Mouse (Mus musculus): ENCODE data around the gene Rhobtb3.
A peak's percentile ranks its signal among the peaks of the same experiment; 100 is the strongest.

Rhobtb3 gene

DNA sequence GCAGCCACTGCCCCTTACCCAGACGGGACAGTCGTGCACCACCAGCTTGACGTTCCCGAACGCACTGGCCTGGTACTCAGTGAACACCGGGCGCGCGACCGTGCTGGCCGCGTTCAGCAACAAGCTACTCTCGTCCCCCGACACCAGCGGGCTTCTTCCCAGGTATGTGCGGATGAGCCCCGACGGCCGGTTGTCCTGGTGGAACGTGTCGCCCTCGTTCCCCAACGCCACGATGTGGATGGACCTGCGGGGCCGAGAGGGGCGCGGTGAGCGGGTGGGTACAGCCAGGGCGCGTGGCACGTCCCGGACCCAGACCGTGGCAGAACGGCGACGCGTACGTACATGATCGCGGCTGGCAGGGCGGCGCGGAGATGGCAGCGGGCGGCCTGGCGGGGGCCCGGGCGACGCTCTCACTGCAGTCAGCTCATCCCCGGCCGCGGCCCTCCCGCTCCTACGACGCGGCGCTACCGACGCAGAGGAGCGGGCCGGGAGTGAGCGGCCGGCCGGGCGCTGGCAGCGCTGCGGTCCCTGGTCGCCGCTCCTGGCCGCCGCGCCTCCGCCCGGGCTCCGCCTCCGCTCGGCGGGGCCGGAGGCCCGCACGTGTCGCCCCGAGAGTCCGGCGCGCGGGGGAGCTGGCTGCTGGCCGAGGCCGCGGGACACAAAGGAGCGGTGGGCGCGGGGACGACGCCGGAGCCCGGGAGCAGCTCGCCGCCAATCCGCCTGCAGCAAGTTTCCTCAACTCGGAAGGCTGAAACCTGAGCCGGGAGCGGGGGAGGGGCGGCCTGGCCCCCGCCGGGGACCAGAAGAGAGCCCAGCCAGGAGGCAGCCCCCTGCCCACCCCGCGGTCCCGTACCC lies at the start of gene Rhobtb3:
TSS of gene Rhobtb3 (minus strand) at position 737 of the 855 bp plus-strand sequence.
- DNase-seq (ENCODE audit: low read depth, low spot score): peak; percentile 35

DNA sequence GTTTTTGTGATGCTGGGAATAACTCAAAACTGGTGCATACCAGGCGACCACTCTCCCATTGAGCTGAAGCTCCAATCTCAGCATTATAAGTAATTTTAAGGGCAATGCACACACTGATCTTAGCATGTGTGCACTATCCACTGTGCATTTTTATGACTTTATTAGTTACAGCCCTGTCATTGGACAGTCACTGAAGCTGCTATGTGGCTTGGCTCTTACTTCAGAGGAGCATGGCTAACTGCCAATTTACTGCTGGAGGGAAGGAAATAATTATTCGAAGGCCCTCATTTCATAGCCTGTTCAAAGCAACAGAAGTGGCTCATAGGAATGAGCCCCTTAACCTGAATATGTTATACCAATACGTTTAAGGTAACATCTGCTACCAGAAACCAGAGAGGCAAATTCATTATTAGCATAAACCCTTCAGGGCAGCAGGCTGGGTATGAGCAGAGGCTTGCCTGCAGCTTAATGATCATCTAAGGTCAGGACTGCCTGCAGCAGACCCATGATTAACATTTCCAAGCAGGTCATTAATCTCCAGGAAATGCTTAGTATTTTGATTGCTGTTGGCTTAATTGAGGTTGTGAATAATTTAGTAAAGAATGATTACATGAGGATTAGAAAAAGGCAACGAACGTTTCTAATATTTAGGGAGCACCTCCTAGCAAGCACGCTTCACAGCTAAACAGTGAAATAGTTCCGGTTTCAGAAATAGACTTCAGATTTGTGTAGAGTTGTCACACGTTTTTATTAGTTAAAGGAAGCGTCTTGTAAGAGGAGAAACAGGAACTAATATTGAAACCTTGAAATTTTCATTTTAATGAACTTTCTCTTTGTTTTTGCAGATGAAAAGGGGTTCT lies 48.7 kb upstream of the Rhobtb3 start:
- DNase-seq (ENCODE audit: low read depth, low spot score): no peak

DNA sequence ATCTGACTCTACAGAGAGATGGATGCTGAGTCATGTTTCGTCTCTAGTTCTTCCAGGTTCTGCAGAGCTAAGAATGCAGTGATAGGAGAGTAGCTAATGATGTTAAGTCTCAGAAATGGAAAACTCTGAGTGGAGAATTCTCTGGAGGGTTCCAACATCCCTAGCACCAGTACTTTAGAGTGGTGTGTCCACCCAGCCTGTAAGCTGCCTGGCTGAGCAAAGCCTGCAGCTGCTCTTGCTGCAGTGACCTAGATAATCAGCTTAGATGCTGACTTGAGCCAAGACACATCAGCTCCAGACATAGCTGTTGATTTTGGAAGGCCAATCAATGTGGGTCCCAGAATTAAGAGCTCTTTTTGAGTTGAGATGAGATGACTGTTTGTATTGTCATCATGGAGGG lies 44.4 kb upstream of the Rhobtb3 start:
- no peak for DNase-seq (ENCODE audit: low read depth, low spot score)

DNA sequence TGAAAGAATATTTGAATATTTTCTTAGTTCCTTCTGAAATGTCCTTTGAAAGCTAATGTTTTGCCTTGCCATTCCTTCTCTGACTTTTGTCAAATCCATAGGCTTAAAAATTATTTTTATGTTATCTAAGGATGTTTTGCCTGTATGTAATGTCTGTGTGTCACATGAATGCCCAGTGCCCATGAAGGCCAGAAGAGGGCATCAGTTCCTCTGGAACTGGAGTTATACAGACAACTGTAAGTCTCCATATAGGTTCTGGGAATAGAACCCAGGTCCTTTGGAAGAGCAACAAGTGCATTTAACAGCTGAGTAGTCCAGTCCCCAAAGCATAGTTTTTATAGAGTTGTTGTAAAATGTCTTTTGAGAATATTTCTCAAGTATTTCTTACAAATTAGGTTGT lies 38.2 kb upstream of the Rhobtb3 start:
- DNase-seq (ENCODE audit: low read depth, low spot score): no peak

DNA sequence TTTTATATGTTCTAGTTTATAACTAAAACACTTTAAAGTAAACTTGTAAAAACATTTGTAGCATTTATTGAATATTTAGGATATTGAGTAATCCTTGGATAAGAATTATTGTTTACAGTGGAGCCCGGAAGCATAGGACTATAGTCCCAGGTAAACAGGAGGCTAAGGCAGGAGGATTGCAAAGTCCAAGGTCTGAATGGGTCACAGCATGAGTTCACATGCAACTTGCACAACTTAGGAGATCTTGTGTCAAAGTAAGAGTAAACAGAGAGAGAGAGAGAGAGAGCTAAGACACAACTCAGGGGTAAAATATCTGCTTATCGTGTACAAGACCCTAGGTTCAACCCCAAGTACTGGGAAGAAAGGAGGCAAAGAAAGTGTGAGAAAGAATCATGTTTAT lies 32.9 kb upstream of the Rhobtb3 start:
- DNase-seq (ENCODE audit: low read depth, low spot score): no peak

DNA sequence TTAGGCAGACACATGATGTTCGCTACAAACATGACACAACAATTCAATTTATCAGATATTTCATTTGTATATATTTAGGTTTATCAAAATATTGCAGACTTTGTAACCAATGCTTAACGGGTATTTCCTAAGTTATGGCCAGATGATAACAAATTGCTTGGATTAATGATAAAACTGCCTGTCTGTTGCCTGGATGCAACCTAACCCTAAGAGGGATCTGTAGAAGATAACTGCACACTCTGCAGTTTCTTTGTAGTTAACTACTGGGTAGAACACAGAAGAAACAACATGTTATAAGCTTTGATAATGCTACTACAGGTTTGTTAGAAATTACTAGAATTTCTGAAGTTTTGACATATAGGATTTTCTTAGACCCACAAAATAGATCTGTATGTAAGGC lies 32.5 kb upstream of the Rhobtb3 start:
- no peak for DNase-seq (ENCODE audit: low read depth, low spot score)

DNA sequence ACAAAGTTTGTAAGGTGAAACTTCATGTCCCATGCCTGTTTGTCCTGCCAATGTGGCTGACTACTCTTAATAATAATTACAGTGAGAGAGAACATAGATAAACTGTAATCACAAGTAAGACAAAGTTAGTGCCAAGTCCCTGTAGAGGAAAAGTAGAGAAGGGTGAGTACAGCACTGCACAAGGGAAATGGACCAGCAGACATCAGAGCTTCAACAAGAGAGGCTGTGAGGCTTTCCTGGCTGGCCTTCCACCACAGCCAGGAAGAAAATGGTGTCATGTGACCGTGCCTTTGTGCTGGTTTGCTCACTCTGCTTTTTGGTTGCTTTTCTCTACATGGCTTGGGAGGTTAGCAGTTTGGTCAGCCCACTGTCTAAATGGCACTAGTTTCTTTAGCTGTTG lies 31.9 kb upstream of the Rhobtb3 start:
- DNase-seq (ENCODE audit: low read depth, low spot score): no peak

DNA sequence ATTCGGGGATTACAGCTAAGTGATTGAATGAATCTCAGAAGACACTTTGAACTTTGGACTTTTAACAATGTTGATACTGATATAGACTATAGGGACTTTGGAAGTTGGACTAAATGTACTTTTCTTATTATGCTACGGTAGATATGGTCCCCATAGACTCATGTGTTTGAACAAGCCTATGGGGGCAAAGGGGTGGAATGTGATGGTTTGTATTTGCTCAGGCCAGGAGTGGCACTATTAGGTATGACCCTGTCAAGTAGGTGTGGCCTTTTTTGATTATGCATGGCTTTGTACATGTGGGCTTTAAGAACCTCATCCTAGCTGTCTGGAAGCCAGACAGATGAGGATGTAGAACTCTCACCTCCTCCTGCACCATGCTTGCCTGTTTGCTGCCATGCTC lies 30.8 kb upstream of the Rhobtb3 start:
- no peak for DNase-seq (ENCODE audit: low read depth, low spot score)

DNA sequence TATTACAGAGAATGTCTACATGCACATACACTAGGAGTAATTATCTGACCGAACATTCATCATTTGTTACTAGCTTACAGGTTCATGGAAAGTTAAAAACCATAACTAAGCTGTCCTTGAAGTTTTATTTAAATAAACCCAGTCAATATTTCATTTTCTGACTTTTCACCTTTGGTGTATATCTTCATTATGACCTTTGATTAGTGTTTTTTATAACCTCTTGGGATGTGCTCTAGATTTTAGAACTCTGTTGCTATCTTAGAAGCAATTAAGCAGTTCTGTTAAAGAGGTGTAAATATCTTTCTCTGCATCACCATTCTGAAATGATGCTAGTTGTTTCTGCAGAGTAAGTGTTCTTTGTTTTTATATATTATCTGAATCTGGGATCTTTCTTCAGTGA lies 23.1 kb upstream of the Rhobtb3 start, which contains the start of gene Spata9:
TSS of gene Spata9 (plus strand) at position 301 of the 400 bp plus-strand sequence.
- no peak for DNase-seq (ENCODE audit: low read depth, low spot score)

DNA sequence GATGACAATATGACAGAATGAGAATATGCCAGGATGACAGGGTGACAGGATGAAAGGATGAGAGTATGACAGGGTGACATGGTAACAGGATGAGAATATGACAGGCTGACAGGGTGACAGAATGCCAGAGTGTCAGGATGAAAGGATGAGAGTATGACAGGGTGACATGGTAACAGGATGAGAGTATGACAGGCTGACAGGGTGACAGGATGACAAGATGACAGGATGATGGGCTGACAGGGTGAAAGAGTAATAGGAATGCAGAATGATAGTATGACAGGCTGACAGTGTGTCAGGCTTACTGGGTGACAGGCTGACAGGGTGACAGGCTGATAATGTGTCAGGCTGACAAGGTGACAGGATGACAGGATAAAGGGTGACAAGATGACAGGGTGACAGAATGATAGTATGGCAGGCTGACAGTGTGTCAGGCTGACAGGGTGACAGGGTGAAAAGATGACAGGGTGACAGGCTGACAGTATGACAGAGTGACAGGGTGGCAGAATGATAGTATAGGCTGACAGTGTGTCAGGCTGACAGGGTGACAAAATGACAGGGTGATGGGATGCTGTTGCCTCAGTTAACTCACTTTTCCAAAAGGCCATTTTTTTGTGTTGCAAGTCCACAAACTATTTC lies 11.8 kb upstream of the Rhobtb3 start:
- DNase-seq (ENCODE audit: low read depth, low spot score): no peak

DNA sequence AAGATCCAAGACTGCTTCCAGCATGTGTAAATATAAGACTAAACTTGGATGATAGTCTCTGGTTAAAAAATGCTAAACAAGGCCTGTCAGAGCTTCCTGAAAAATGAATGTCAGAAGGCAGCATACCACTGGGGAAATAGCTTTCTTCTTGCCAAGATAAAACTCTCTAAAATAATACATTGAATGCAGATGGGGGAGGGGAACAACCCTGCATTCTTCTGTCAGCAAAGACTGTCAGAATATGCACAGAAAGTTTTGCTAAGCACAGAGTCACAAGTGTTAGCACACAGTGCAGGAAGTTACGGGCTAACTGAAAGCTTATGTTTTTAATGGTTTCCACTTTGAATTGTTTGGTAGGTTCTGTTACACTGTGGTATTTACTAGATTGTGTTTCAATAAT lies 6.6 kb upstream of the Rhobtb3 start:
- DNase-seq (ENCODE audit: low read depth, low spot score): no peak

DNA sequence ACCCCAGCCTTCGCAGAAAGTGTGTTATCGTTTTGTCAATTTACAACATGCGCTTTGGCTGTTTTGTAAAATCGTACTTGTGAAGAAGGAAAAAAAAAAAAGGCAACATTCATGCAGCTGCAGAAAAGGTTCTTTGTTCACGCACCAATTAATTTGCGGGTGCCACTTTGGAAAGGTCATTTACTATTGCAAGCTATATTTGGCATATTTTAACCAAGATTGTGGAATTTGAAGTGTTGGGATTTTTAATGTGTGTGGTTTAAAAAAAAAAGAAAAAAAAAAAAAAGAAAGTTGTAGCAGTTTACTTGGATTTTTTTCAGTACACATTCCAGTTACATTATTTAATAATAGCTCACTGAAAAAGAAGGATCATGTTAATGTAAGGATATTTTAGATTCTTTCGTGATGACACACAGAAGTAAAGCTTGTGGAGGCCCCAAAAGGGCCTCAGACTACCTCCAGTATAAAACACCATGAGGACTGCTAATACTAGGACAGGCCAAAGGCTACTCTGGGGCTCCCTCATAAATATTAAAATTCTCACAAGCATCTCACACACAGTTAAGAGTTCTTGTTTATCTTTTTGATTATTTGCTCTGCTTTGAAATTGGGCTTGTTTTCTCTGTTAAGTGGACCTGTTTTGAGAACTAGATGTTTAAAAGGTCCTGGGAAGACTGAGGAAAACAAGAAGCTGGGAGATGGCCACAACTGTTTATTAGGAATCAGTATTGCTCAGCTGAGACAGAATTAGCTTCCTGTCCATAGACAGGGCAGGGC lies 507 bp upstream of the Rhobtb3 start:
- no peak for DNase-seq (ENCODE audit: low read depth, low spot score)

DNA sequence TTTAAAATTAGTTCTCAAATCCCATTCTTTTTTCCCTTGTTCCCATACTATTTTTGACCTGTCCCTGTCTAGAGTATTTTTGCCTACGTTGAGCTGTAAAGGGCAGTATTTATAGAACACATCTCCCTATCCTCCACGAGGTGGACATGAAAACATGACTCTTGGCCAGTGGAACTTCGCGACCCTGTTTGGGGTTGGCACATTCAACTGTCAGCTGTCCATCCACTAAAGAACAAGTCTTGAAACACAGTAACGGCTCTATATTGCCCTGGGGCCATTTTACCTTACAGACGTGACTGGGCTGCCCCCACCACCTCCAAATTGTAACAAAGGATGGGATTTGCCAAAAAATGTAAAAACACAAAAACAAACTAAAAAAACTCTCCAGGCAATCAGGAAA lies 994 bp downstream of the Rhobtb3 start:
- no peak for DNase-seq (ENCODE audit: low read depth, low spot score)

DNA sequence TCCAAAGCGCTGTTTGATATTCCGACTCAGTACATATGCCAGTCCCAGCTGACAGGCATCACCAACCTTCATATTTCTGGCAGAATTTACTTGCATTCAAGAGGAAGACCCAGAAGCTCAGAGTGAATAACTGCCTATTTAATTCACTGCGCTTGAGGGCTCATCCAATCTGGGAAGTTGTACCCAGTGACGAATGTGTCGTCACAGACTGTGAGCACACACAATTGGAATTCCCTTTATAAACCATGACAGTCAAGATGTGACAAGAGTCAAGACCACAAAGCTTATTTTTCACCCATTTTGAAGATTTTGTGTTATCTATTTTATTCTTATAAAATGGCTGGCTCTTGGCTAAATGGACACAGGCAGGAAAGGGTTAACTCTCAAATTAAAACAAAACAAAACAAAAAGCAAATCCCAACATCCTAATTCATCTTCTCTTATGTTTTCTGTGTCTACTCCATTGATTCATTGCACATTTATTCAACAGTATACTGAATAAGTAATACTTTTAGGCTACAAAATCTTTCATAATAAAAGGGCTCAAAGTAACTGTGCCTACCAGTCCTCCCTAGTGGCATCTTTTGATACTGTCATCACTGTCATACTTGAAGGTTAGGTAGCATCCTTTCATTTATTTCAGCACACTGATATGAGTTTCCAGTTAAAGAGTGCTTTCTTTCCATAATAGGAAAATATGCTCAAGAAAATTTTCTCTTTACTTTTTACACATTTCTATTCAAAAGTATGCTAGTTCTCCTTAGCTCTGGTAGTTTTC lies 2.0 kb downstream of the Rhobtb3 start:
- no peak for DNase-seq (ENCODE audit: low read depth, low spot score)

DNA sequence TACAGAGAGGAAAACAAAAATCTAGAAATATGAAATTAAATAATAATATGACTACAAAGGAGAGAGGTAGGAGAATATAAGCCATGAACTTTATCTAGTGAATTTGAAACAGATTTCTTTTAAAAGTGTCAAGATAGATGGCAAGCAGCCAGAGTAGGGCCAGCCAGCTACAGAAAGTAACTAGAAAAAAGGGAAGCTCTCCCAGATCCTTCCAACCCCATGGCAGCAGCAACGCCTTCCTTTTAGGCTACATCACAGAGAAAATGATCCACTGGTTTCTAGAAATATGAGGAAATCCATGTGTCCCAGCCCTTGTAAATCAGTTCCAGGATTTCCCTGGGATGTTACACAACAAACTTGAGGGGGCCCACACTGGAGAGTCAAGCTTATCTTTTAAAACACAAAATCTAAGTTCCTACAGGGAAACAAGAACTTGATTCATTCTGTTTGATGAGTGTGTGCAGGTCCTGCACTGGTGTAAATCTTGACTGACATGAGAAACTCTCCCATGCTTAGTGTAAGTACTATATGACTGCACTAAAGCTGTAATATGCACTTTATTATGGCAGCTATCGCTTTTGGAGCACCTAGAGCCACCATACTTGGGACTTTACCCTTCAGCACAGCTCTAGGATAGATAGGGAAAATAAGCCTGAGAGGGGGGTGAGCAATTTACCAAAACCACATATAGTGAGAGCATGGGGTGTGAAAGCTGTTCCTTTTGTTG lies 2.8 kb downstream of the Rhobtb3 start:
- DNase-seq (ENCODE audit: low read depth, low spot score): no peak

DNA sequence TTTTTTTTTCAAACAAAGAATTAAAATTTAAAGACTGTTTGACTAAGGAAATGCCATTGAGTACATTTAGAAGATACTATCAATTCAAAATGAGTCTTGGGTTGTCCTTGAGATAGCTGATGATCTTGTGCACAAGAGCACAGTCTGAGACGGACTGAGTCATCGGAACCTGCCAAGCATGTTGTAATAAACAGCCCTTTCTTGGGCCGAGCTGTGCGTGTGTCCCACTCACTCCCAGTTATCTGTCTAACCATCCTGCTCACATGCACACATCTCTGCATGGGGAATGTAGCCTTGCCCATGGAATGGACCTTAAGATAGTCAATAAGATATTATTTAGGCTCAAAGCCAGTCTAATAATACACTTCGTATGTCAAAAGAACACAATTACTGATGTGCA lies 4.9 kb downstream of the Rhobtb3 start:
- DNase-seq (ENCODE audit: low read depth, low spot score): no peak

DNA sequence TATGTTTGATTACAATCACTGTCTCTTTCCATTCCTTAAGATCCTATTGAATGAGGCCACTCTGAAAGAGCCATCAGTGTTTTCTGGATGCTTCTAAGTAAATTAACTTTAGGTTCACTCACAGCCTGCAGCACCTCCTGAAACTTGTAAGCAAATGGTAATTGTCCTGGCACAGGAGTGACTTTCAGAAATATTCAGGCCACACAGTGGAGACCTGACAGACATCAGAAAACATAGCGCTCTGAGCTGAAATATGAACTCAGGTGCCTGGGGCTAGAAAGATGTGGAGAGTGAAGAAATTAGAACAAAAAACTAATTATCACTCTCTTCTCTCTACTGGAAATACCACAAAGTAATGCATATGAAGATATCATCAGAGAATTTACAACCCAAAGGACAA lies 10.4 kb downstream of the Rhobtb3 start:
- DNase-seq (ENCODE audit: low read depth, low spot score): no peak

DNA sequence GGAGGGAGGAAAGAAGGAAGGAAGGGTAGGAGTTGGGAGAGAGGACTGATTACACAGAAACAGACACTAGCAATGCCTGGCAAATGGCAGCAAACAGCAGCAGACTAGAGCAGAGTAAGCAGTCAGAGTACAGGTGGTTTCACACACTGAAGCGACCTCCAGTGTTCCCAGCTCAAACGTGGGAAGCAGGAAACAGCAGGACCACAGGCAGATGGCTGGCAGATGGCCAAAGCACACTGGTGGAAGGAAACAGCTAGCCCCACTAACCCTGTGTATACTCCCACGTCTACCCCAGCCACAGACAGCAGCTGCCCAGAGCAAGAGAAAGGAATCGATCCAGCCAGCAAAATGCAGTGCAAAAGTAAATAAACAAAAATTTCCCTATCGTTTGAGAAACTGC lies 12.7 kb downstream of the Rhobtb3 start:
- DNase-seq (ENCODE audit: low read depth, low spot score): no peak

DNA sequence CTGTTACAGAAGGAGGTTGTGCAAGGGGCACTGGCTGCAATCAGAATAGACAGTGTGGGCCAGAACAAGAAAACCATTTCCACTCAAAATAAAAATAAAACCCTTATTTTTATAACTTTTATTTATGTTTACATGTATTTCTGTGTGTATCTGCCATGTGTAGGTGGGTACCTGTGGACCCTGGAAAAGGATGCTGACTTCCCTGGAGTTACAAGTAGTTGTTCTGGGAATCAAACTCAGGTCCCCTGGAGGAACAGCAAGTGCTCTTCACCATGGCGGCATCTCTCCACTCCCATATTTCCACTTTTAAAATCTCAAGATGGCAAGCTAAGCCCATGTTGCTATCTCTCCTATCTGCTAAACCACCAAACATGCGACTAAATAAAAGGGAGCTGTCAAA lies 13.1 kb downstream of the Rhobtb3 start:
- no peak for DNase-seq (ENCODE audit: low read depth, low spot score)

DNA sequence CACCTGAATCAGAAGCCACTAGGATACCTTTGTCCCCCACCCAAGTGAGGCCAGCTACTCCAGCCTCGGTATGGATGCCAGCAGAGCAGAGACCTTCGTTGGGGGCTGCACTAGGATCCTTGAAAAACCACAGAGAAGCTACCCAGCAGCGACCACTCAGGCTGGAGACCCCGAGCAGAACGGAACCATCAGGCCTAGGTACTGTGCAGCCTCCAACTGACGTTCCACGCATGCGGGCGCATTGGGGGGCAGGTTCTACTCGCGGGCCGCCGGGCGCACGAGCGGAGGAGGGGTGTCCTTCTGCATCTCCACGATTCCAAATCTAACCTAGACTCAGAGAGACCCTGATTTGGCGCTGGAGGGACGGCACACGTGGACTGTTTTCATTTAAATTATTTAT lies 13.7 kb downstream of the Rhobtb3 start:
- DNase-seq (ENCODE audit: low read depth, low spot score): no peak
